Mouse (Mus musculus) ovary, postnatal 10 days (tissue): ENCODE results near the gene Cyp4a29.
"Not testable (repeated sequence)": the region's sequence is repeated elsewhere in the genome, so short reads cannot be mapped to it uniquely, and the experiment has no call there.

Experiments
- DNase-seq: peaks from one replicate; pipeline ENCODE4 v3.0.0; 2022; ENCODE audit warnings: low spot score

Cyp4a29 gene

DNA sequence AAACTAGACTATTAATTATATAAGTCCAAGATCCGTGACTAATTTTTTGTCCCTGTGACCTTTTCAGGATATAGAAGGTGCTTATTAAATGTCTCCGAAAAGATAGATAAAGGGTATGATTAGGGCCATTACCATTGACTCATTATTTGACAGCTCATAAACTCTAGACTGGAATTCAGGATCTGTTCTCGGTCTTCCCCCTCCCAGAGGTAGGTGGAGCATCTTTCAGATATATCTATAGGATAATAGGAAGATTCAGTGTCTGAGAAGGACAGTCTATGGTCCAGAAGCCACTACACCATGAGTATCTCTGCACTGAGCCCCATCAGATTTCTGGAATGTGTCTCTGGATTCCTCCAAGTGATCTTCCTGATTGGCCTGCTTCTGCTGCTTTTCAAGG is at the start of gene Cyp4a29:
TSS of gene Cyp4a29 (plus strand) at position 301 of the 400 bp plus-strand sequence.
- DNase-seq: no peak

GRCm38 (mm10) chr4:115232901-115233300 is 9.0 kb upstream of the Cyp4a29 start:
- not testable (repeated sequence) for DNase-seq

DNA sequence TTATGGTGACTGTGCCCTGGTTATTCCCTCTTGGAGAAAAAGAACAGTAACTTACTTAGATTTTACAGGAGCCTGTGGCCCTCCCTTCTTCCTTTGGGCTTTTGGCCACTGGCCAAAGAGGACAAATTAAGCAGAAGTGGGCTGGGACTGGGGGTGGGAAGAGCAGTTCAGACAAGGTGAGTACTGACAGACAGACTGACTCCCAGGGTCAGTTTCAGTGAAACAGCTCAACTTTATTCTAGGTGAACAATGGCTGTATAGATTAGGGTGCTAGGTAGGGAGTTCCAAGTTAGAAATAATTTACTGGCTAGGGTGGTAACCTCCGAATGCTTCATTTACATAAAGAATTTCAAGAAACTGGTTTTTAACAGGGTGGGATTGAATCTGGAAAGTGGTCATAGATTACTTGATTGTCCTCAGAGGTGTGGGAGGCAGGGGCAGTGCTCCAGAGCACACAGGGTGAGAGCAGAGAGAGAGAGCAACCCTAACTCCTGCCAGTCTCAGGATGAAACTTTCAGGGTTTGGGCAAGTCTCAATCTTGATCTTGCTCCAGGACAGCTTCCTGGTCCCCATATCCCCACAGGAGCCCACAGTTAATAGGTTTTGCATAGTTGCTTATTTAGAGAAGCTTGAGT is 5.3 kb upstream of the Cyp4a29 start:
- DNase-seq: no peak

DNA sequence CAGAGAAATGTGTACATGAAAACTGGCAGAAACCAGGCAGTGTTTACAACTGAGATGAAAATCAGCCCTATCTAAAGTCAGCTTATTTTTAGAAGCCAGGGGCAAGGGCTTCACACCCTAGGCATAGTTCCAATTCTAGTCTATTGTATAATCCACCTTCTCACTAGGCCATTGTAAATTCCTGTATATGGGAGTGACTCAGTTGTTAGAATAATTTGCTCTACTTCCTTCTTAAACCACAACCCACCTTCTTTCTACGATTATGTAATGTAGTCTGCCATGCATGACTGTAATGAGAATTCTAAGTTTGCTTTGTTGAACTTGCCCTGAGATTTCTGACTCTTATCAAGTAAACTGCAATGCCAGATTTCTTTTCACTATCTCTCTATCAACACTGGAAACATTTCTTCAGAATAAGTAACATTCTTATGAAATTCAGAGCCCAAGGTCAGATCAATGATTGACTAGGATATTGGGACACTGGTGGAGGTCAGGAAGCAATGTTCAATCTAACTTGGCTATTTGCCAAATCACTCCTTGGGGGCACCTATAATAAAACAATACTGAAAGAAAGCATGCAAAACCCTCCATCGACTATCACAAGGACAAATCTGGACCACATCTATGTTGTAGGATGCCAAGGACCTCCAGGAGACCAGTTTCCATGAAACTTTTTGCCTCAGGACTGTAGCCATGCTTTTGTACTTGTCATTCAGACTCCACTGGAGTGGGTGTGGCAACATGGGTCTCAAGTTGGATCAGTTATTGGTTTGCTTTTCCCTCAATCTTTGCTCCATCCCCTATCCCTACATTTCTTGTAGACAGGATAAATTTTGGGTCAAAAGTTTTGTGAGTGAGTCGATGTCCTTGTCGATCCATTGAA is 23.0 kb downstream of the Cyp4a29 start:
- DNase-seq: not testable (repeated sequence)

- DNase-seq: not testable (repeated sequence)
These were observed 36.5 kb downstream of the Cyp4a29 start for GRCm38 (mm10) chr4:115278215-115278982.

GRCm38 (mm10) chr4:115280342-115280741 is 38.5 kb downstream of the Cyp4a29 start:
- no peak for DNase-seq

- not testable (repeated sequence) for DNase-seq
These were observed 38.9 kb downstream of the Cyp4a29 start for GRCm38 (mm10) chr4:115280779-115281178.

GRCm38 (mm10) chr4:115281231-115281767 is 39.4 kb downstream of the Cyp4a29 start:
- not testable (repeated sequence) for DNase-seq

GRCm38 (mm10) chr4:115298746-115299145 is 56.9 kb downstream of the Cyp4a29 start, which contains the start of gene Cyp4a12a:
TSS of gene Cyp4a12a (plus strand) at chr4:115299046.
- not testable (repeated sequence) for DNase-seq
